Mouse (Mus musculus) frontal cortex, postnatal 10 days (tissue): ENCODE results near the gene Gm7534.

ENCODE experiments used
- DNase-seq, 2 experiments: peaks; one replicate each; pipeline ENCODE4 v3.0.0; 2022; ENCODE audit warnings: low spot score in 2 of 2, mixed read lengths in 1 of 2

Gene Gm7534

GRCm38 (mm10) chr4:134202904-134203303 lies at the start of gene Gm7534:
Gene Gm7534, minus strand, starts transcription at chr4:134203004.
- DNase-seq: no peak

- no peak for DNase-seq
These were observed 49.5 kb upstream of the Gm7534 start for GRCm38 (mm10) chr4:134252131-134252910.

GRCm38 (mm10) chr4:134251241-134252130 lies 48.7 kb upstream of the Gm7534 start:
- DNase-seq: peak; percentile 33 to 45

- DNase-seq: no peak
These were observed 48.1 kb upstream of the Gm7534 start for GRCm38 (mm10) chr4:134250930-134251240.

GRCm38 (mm10) chr4:134250116-134250929 lies 47.5 kb upstream of the Gm7534 start:
- no peak for DNase-seq

GRCm38 (mm10) chr4:134249651-134250050 lies 46.8 kb upstream of the Gm7534 start:
- peak in 1 of 2 experiments; percentile 65 for DNase-seq

- no peak for DNase-seq
These were observed 44.0 kb upstream of the Gm7534 start, which contains the start of gene Gm30191 for GRCm38 (mm10) chr4:134246719-134247258. Gene Gm30191, plus strand, starts transcription at chr4:134246935.

- no peak for DNase-seq
These were observed 43.5 kb upstream of the Gm7534 start for GRCm38 (mm10) chr4:134246256-134246655.

GRCm38 (mm10) chr4:134245148-134245843 lies 42.5 kb upstream of the Gm7534 start, which contains the start of gene Zfp593:
Gene Zfp593, minus strand, starts transcription at chr4:134245592.
- peak; percentile 91 to 94 for DNase-seq

GRCm38 (mm10) chr4:134243516-134244250 lies 40.9 kb upstream of the Gm7534 start, which contains the start of gene E130218I03Rik:
Gene E130218I03Rik, plus strand, starts transcription at chr4:134243662.
- no peak for DNase-seq

GRCm38 (mm10) chr4:134238686-134239085 lies 35.9 kb upstream of the Gm7534 start:
- no peak for DNase-seq

GRCm38 (mm10) chr4:134238279-134238651 lies 35.5 kb upstream of the Gm7534 start, which contains the start of gene Cnksr1:
Gene Cnksr1, minus strand, starts transcription at chr4:134238399.
- no peak for DNase-seq

- DNase-seq: no peak
These were observed 34.9 kb upstream of the Gm7534 start for GRCm38 (mm10) chr4:134237582-134238278.

GRCm38 (mm10) chr4:134234876-134235275 lies 32.1 kb upstream of the Gm7534 start:
- no peak for DNase-seq

- no peak for DNase-seq
These were observed 27.6 kb upstream of the Gm7534 start for GRCm38 (mm10) chr4:134230431-134230830.

GRCm38 (mm10) chr4:134227194-134227593 lies 24.4 kb upstream of the Gm7534 start, which contains the start of gene Catsper4:
Gene Catsper4, minus strand, starts transcription at chr4:134227383.
- DNase-seq: no peak

- no peak for DNase-seq
These were observed 20.2 kb upstream of the Gm7534 start for GRCm38 (mm10) chr4:134222793-134223600.

GRCm38 (mm10) chr4:134206488-134207053 lies 3.8 kb upstream of the Gm7534 start:
- DNase-seq: no peak
